Mouse (Mus musculus) limb, embryonic 15.5 days (tissue): ENCODE measurements around the gene Pctp. TPM values are rescaled to one million over a fixed set of nuclear protein-coding genes. Genes with fewer than 3 reads are reported as not detected.

ENCODE experiments used
- ATAC-seq: fragments of 200-750 bp; cut with Nextera tagmentation; 2 replicates; pipeline ENCODE4 v1.8.0; 2017; ENCODE audit warnings: low read depth, moderate TSS enrichment; ENCODE audit not compliant: insufficient number of reproducible peaks, low FRiP score, low TSS enrichment
- H3K27ac ChIP-seq: fragments of 300-500 bp; sonication (generic); 2 replicates; pipeline ENCODE4 v1.5.1; 2015; ENCODE audit warnings: moderate library complexity, mild to moderate bottlenecking, inconsistent platforms
- H3K27me3 ChIP-seq: fragments of 300-500 bp; sonication (generic); 2 replicates; pipeline ENCODE4 v1.6.1; 2015; ENCODE audit warnings: inconsistent platforms
- H3K36me3 ChIP-seq: fragments of 300-500 bp; sonication (generic); 2 replicates; pipeline ENCODE4 v1.6.1; 2015; ENCODE audit warnings: inconsistent platforms
- H3K4me1 ChIP-seq: fragments of 300-500 bp; sonication (generic); 2 replicates; pipeline ENCODE4 v1.6.1; 2015; ENCODE audit warnings: inconsistent platforms
- H3K4me2 ChIP-seq: fragments of 300-500 bp; sonication (generic); 2 replicates; pipeline ENCODE4 v1.6.1; 2015; ENCODE audit warnings: mild to moderate bottlenecking, inconsistent platforms
- H3K4me3 ChIP-seq: fragments of 300-500 bp; sonication (generic); 2 replicates; pipeline ENCODE4 v1.5.1; 2015; ENCODE audit warnings: mild to moderate bottlenecking, inconsistent platforms
- H3K9ac ChIP-seq: fragments of 300-500 bp; sonication (generic); 2 replicates; pipeline ENCODE4 v1.6.1; 2015; ENCODE audit warnings: inconsistent platforms
- H3K9me3 ChIP-seq: fragments of 300-500 bp; sonication (generic); 2 replicates; pipeline ENCODE4 v1.6.1; 2016; ENCODE audit warnings: inconsistent platforms
- WGBS: fragments of 180-500 bp; shearing (Covaris S2); methylation state at CpG from one replicate; pipeline ENCODE4 v1.1.7; 2015; 5-methylcytosine and 5-hydroxymethylcytosine counted together
- polyA plus RNA-seq: library from polyadenylated mRNA; unstranded; fragments of >200 nt; fragmentation: Nextera tagmentation; extraction: Ambion mirVana; gene quantifications from 2 replicates; pipeline ENCODE4 v1.2.1, GENCODE M21; 2015

Gene Pctp
- polyA plus RNA-seq, 1 experiment from 2014 or later = 4.7 TPM

DNA sequence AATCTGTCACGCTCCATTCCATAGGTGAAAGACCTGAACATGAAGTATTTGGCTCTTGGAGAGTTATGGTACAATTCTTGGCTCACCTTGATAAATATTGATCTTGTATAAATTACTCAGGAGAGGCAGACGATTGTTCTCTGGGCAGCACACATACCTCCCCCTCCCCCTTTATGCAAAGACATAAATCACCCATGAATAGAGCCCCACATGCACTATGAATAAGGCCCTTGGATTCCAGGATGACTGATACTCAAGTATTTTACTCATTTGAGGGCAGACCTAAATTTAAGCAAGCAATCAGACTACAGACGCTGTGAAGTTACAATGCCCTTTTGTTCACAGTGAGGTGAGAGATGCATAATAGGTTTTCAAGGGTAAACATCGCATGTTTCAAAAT, 32.0 kb downstream of the Pctp start:
- H3K27ac ChIP-seq = no peak overlapping the region
- H3K4me1 ChIP-seq = no peaks in the 10 kb centered on the region
- H3K9ac ChIP-seq = no peak overlapping the region
- no peaks in the 10 kb centered on the region for H3K36me3 ChIP-seq
- H3K27me3 ChIP-seq = no peaks in the 10 kb centered on the region
- H3K9me3 ChIP-seq = no peaks in the 10 kb centered on the region
- 49% methylated on average over 4 of the region's 4 CpGs for WGBS
- no peak for ATAC-seq
- no peak overlapping the region for H3K4me3 ChIP-seq
- H3K4me2 ChIP-seq = no peak overlapping the region

DNA sequence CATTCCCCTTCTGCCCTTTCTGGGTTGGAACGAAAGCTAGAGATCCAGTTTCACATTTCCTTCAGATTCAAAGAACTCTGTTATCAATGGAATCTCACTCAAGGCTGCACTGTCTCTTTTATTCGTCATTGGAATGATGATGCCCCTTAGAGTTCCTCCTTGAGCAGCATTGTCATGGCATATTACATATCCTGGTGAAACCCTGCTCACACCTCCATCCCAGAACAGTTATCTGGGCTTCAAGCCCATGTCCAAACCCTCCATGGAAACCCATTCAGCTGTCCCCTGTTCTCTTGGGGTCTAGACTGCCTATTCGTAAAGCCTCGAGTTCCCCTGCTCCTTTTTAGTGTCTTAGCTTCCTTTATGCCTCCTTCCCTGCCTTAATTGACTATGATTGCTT, 33.6 kb downstream of the Pctp start:
- ATAC-seq = no peak
- no peaks in the 10 kb centered on the region for H3K9me3 ChIP-seq
- H3K9ac ChIP-seq = no peak overlapping the region
- H3K36me3 ChIP-seq = no peaks in the 10 kb centered on the region
- H3K27ac ChIP-seq = no peak overlapping the region
- 68% methylated on average over 4 of the region's 4 CpGs for WGBS
- H3K27me3 ChIP-seq = no peaks in the 10 kb centered on the region
- no peak overlapping the region for H3K4me3 ChIP-seq
- no peaks in the 10 kb centered on the region for H3K4me1 ChIP-seq
- no peak overlapping the region for H3K4me2 ChIP-seq

DNA sequence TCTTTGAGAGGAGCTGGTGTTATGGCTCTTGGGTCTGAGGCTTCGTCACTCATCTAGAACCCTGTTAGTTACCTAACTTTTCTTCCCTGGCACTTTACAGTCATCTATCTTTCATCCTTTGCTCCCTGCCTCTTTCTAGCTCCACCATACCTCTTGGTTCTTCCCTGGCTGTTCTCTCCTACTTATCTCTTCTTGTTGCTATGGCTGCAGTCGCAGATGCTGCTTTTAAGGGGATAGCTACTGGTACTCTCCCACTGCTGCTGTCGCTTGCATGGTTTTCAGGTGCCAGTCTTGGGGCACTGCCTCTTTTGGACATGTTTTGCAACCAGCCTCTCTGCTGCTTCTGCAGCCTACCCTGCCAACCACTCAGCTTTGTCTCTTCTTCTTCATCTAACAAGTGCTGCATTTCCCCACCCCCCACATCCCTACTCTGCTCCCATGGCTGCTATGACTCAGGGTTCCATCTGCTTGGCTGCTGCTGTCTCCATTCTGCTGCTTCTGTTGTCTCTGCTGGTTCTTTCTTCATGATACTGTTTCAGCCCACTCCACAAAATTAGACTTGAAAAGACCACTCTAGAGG, 51.9 kb downstream of the Pctp start:
- H3K27me3 ChIP-seq = no peaks in the 10 kb centered on the region
- H3K36me3 ChIP-seq = no peaks in the 10 kb centered on the region
- no peak overlapping the region for H3K27ac ChIP-seq
- WGBS = 87% methylated on average over 3 of the region's 3 CpGs
- H3K4me2 ChIP-seq = no peak overlapping the region
- no peaks in the 10 kb centered on the region for H3K4me1 ChIP-seq
- H3K4me3 ChIP-seq = no peak overlapping the region
- ATAC-seq = no peak
- H3K9ac ChIP-seq = no peak overlapping the region
- no peaks in the 10 kb centered on the region for H3K9me3 ChIP-seq

DNA sequence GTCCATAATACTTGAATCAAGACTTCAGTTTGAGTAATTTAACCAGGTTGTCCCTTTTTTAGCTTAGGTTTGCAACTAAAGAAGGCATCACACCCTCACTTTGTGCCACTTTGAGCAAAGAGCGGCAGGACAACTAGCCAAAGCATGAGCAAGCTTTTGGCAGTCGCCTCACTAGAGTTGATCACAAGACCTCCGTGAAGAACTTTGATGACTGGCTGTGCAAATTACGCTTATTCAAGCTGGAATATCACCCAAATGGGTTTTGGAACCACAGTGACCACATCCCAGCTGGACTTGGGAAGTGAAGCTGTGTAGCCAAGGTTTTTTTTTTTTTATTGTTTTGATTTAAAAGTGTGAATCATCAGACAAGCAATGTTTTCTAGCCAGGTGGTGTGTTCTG, 54.9 kb downstream of the Pctp start:
- ATAC-seq = no peak

DNA sequence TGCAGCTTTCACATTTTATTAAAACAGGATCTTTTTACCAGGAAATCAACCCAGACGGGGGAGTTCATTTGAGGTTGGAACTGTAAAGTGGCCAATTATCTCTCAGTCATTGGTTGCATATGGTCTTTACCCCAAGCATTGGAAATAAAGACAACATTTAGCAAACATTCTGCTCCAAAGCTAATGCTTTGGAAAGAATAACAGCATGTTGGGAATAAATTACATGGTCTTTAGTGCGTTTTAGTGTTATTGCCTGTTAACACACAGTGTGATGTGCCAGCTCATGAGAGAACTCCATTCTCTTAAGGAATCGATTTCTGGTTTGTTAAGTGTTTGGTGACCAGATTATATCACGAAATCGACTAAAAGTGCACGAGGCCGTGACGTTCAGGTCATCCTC, 57.5 kb downstream of the Pctp start:
- 74% methylated on average over 8 of the region's 8 CpGs for WGBS

More for the DNA sequence above, 54.9 kb downstream of the Pctp start:
- WGBS = 85% methylated on average over 4 of the region's 4 CpGs
- Histone ChIP-seq H3K9ac (no peak overlapping the region), H3K4me1 (no peaks in the 10 kb centered on the region), H3K27ac (no peak overlapping the region), H3K36me3 (no peaks in the 10 kb centered on the region), H3K4me2 (no peak overlapping the region), H3K9me3 (no peaks in the 10 kb centered on the region), H3K4me3 (no peak overlapping the region), H3K27me3 (no peaks in the 10 kb centered on the region)

DNA sequence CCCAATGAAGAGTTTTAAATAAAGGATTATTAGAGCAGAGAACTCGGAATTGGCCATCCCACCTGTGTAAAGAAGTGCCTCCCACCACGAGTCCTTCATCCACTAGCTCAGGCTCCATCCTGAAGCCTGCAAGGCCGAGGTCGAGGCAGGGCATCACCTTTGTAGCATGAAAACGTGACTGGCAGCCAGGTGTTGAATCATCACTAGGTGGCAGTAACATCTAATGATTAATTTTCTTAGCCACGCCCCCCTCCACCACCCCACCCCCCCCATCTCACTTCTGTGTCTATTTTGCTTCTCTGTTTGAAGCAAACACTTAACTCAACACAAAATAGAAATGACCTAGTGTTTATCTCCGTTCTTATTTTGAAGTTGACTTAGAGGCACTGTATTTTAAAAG, 65.5 kb downstream of the Pctp start:
- no peak overlapping the region for H3K27ac ChIP-seq

More for the DNA sequence above, 57.5 kb downstream of the Pctp start:
- Histone ChIP-seq H3K4me2 (no peak overlapping the region), H3K4me3 (no peak overlapping the region), H3K4me1 (no peaks in the 10 kb centered on the region), H3K27me3 (no peaks in the 10 kb centered on the region), H3K27ac (no peak overlapping the region), H3K36me3 (no peaks in the 10 kb centered on the region), H3K9ac (no peak overlapping the region), H3K9me3 (no peaks in the 10 kb centered on the region)
- ATAC-seq = no peak

More for the DNA sequence above, 65.5 kb downstream of the Pctp start:
- Histone ChIP-seq H3K36me3 (no peaks in the 10 kb centered on the region), H3K9me3 (no peaks in the 10 kb centered on the region), H3K27me3 (no peaks in the 10 kb centered on the region), H3K4me2 (no peak overlapping the region), H3K9ac (no peak overlapping the region), H3K4me1 (no peaks in the 10 kb centered on the region), H3K4me3 (no peak overlapping the region)
- 25% methylated on average over 7 of the region's 7 CpGs for WGBS
- ATAC-seq = no peak

Other genes starting within 250 kb of the Pctp start
- gene Ankfn1, start 225.2 kb downstream of the Pctp start, polyA plus RNA-seq = 0.50 and 0.60 TPM in 2 replicates
- gene Tmem100, start 27.5 kb upstream of the Pctp start, polyA plus RNA-seq = 23.5 and 24.4 TPM in 2 replicates
- 6.4 and 7.3 TPM in 2 replicates for gene Gm45716, start 184.8 kb upstream of the Pctp start, polyA plus RNA-seq
- gene Mmd, start 246.6 kb upstream of the Pctp start, polyA plus RNA-seq = 26.3 and 31.7 TPM in 2 replicates